Mouse (Mus musculus): ENCODE measurements at regions not wholly inside any gene's neighbourhood (a gene's known extent, or its start where the extent isn't known, plus 50 kb on each side); places are given as distances from the start of the nearest gene placed in this dataset.

GRCm38 (mm10) chr19:32912323-32912722, 155.0 kb downstream of the Pten start:
- no peak overlapping the region for H3K4me2 ChIP-seq
- no peaks in the 10 kb centered on the region for H3K9me3 ChIP-seq
- H3K4me1 ChIP-seq = peaks cover 4% of the 10 kb centered on the region; the same call in 1 of the 2 replicates
- no peak overlapping the region for H3K9ac ChIP-seq
- H3K27me3 ChIP-seq = no peaks in the 10 kb centered on the region
- ATAC-seq (ENCODE audit: low FRiP score) = no peak
- H3K4me3 ChIP-seq (replicated peaks) = no peak overlapping the region
- no peak overlapping the region for H3K27ac ChIP-seq
- WGBS = 87% methylated on average over 3 of the region's 3 CpGs
- no peaks in the 10 kb centered on the region for H3K36me3 ChIP-seq (replicated peaks)

GRCm38 (mm10) chr19:32916507-32917280, 159.4 kb downstream of the Pten start:
- no peak overlapping the region for H3K4me3 ChIP-seq (replicated peaks)
- 94% methylated on average over 8 of the region's 8 CpGs for WGBS
- no peak overlapping the region for H3K9ac ChIP-seq
- no peaks in the 10 kb centered on the region for H3K4me1 ChIP-seq
- H3K27ac ChIP-seq = no peak overlapping the region
- no peaks in the 10 kb centered on the region for H3K27me3 ChIP-seq
- H3K9me3 ChIP-seq = no peaks in the 10 kb centered on the region
- no peak for ATAC-seq (ENCODE audit: low FRiP score)
- no peaks in the 10 kb centered on the region for H3K36me3 ChIP-seq (replicated peaks)
- H3K4me2 ChIP-seq = no peak overlapping the region

GRCm38 (mm10) chr19:32921021-32921420, 163.7 kb downstream of the Pten start:
- no peak overlapping the region for H3K27ac ChIP-seq
- H3K27me3 ChIP-seq = no peaks in the 10 kb centered on the region
- no peak for ATAC-seq (ENCODE audit: low FRiP score)
- no peak overlapping the region for H3K4me3 ChIP-seq (replicated peaks)
- H3K4me2 ChIP-seq = no peak overlapping the region
- no peaks in the 10 kb centered on the region for H3K4me1 ChIP-seq
- H3K9me3 ChIP-seq = no peaks in the 10 kb centered on the region
- WGBS = 84% methylated on average over 3 of the region's 3 CpGs
- H3K9ac ChIP-seq = no peak overlapping the region
- H3K36me3 ChIP-seq (replicated peaks) = no peaks in the 10 kb centered on the region

GRCm38 (mm10) chr19:32923911-32924310, 166.6 kb downstream of the Pten start:
- Histone ChIP-seq H3K9ac (no peak overlapping the region), H3K27me3 (no peaks in the 10 kb centered on the region), H3K4me3 (replicated peaks) (no peak overlapping the region), H3K4me2 (no peak overlapping the region), H3K36me3 (replicated peaks) (no peaks in the 10 kb centered on the region), H3K27ac (no peak overlapping the region), H3K9me3 (no peaks in the 10 kb centered on the region), H3K4me1 (no peaks in the 10 kb centered on the region)
- WGBS = 89% methylated on average over 3 of the region's 3 CpGs
- no peak for ATAC-seq (ENCODE audit: low FRiP score)

GRCm38 (mm10) chr19:32925628-32926505, 168.6 kb downstream of the Pten start:
- Histone ChIP-seq H3K9me3 (no peaks in the 10 kb centered on the region), H3K4me3 (replicated peaks) (no peak overlapping the region), H3K9ac (no peak overlapping the region), H3K27me3 (no peaks in the 10 kb centered on the region), H3K4me2 (no peak overlapping the region), H3K36me3 (replicated peaks) (no peaks in the 10 kb centered on the region), H3K27ac (no peak overlapping the region), H3K4me1 (no peaks in the 10 kb centered on the region)
- WGBS = 81% methylated on average over 6 of the region's 6 CpGs
- no peak for ATAC-seq (ENCODE audit: low FRiP score)

GRCm38 (mm10) chr19:32926571-32926970, 169.3 kb downstream of the Pten start:
- 84% methylated on average over 4 of the region's 4 CpGs for WGBS
- no peak for ATAC-seq (ENCODE audit: low FRiP score)
- H3K27me3 ChIP-seq = no peaks in the 10 kb centered on the region

GRCm38 (mm10) chr19:32933676-32934075, 176.4 kb downstream of the Pten start:
- H3K27ac ChIP-seq = no peak overlapping the region
- H3K9me3 ChIP-seq = no peaks in the 10 kb centered on the region
- no peaks in the 10 kb centered on the region for H3K4me1 ChIP-seq
- H3K36me3 ChIP-seq (replicated peaks) = no peaks in the 10 kb centered on the region
- no peaks in the 10 kb centered on the region for H3K27me3 ChIP-seq
- H3K9ac ChIP-seq = no peak overlapping the region
- 89% methylated on average over 5 of the region's 5 CpGs for WGBS
- ATAC-seq (ENCODE audit: low FRiP score) = no peak
- no peak overlapping the region for H3K4me2 ChIP-seq
- H3K4me3 ChIP-seq (replicated peaks) = no peak overlapping the region

More at GRCm38 (mm10) chr19:32926571-32926970, 169.3 kb downstream of the Pten start:
- H3K9me3 ChIP-seq = no peaks in the 10 kb centered on the region
- no peak overlapping the region for H3K27ac ChIP-seq
- H3K4me2 ChIP-seq = no peak overlapping the region
- no peaks in the 10 kb centered on the region for H3K4me1 ChIP-seq
- no peaks in the 10 kb centered on the region for H3K36me3 ChIP-seq (replicated peaks)
- no peak overlapping the region for H3K4me3 ChIP-seq (replicated peaks)
- H3K9ac ChIP-seq = no peak overlapping the region

- H3K4me3 ChIP-seq (replicated peaks) = no peak overlapping the region
- no peaks in the 10 kb centered on the region for H3K27me3 ChIP-seq
- 93% methylated on average over 5 of the region's 5 CpGs for WGBS
- H3K27ac ChIP-seq = no peak overlapping the region
- H3K4me1 ChIP-seq = no peaks in the 10 kb centered on the region
- H3K9ac ChIP-seq = no peak overlapping the region
- ATAC-seq (ENCODE audit: low FRiP score) = no peak
- no peaks in the 10 kb centered on the region for H3K9me3 ChIP-seq
- H3K4me2 ChIP-seq = no peak overlapping the region
- H3K36me3 ChIP-seq (replicated peaks) = no peaks in the 10 kb centered on the region
Observed at GRCm38 (mm10) chr19:32935638-32936037, 178.3 kb downstream of the Pten start.

GRCm38 (mm10) chr19:32937591-32937990, 180.3 kb downstream of the Pten start:
- Histone ChIP-seq H3K4me3 (replicated peaks) (no peak overlapping the region), H3K36me3 (replicated peaks) (no peaks in the 10 kb centered on the region), H3K27ac (no peak overlapping the region), H3K4me1 (no peaks in the 10 kb centered on the region), H3K27me3 (no peaks in the 10 kb centered on the region), H3K4me2 (no peak overlapping the region), H3K9me3 (no peaks in the 10 kb centered on the region), H3K9ac (no peak overlapping the region)
- WGBS = 80% methylated on average over 6 of the region's 6 CpGs
- no peak for ATAC-seq (ENCODE audit: low FRiP score)

GRCm38 (mm10) chr19:32939692-32940091, 182.4 kb downstream of the Pten start:
- Histone ChIP-seq H3K9me3 (no peaks in the 10 kb centered on the region), H3K27me3 (no peaks in the 10 kb centered on the region), H3K27ac (no peak overlapping the region), H3K36me3 (replicated peaks) (no peaks in the 10 kb centered on the region), H3K4me3 (replicated peaks) (no peak overlapping the region), H3K4me2 (no peak overlapping the region), H3K9ac (no peak overlapping the region), H3K4me1 (no peaks in the 10 kb centered on the region)
- 92% methylated on average over 5 of the region's 5 CpGs for WGBS
- ATAC-seq (ENCODE audit: low FRiP score) = no peak

GRCm38 (mm10) chr19:32940806-32941205, 183.5 kb downstream of the Pten start:
- no peaks in the 10 kb centered on the region for H3K4me1 ChIP-seq
- H3K36me3 ChIP-seq (replicated peaks) = no peaks in the 10 kb centered on the region
- no peak overlapping the region for H3K9ac ChIP-seq
- no peak overlapping the region for H3K27ac ChIP-seq
- H3K9me3 ChIP-seq = no peaks in the 10 kb centered on the region
- no peak overlapping the region for H3K4me2 ChIP-seq
- no peak overlapping the region for H3K4me3 ChIP-seq (replicated peaks)
- 80% methylated on average over 6 of the region's 6 CpGs for WGBS
- no peaks in the 10 kb centered on the region for H3K27me3 ChIP-seq
- ATAC-seq (ENCODE audit: low FRiP score) = no peak

GRCm38 (mm10) chr19:32943594-32944230, 186.4 kb downstream of the Pten start:
- WGBS = 91% methylated on average over 2 of the region's 2 CpGs
- no peak for ATAC-seq (ENCODE audit: low FRiP score)
- H3K4me3 ChIP-seq (replicated peaks) = no peak overlapping the region
- no peaks in the 10 kb centered on the region for H3K27me3 ChIP-seq
- H3K36me3 ChIP-seq (replicated peaks) = no peaks in the 10 kb centered on the region
- H3K27ac ChIP-seq = no peak overlapping the region
- no peaks in the 10 kb centered on the region for H3K9me3 ChIP-seq
- no peak overlapping the region for H3K4me2 ChIP-seq
- H3K9ac ChIP-seq = no peak overlapping the region
- H3K4me1 ChIP-seq = no peaks in the 10 kb centered on the region
